Mouse (Mus musculus) small intestine, adult 2 months (tissue): Measurements from ENCODE around the gene Timm13.

Experiments used
- CTCF ChIP-seq: fragments of 200-500 bp; IDR thresholded peaks from 2 replicates; pipeline ENCODE4 v1.5.1; 2012; ENCODE audit warnings: low read depth, mild to moderate bottlenecking, control low read depth, inconsistent platforms, low read length, moderate library complexity, mixed read lengths; ENCODE audit not compliant: insufficient replicate concordance, insufficient read length; ENCODE audit errors: extremely low read depth
- POLR2A ChIP-seq: fragments of 200-500 bp; IDR thresholded peaks from 2 replicates; pipeline ENCODE4 v1.6.1; 2012; ENCODE audit warnings: low read depth, mild to moderate bottlenecking, control low read depth, inconsistent platforms, low read length, moderate library complexity

GRCm38 (mm10) chr10:80854913-80855748 is 45.6 kb downstream of the Timm13 start, which contains the start of the genes Lsm7 and Sppl2b:
- TF ChIP-seq POLR2A (peak; percentile 67), CTCF (no peak)
